In genomic region chr9:44106182-44106581, GRCm38 (mm10) we compare ENCODE assay signal across 23 mouse cellular contexts. TPM values are rescaled to one million over a fixed set of nuclear protein-coding genes. Genes with fewer than 3 reads are reported as not detected.
DNase-seq lines count a peak whose midpoint lies in the region; ATAC-seq and TF ChIP-seq lines count a peak whose summit lies in the region.
"Had no signal": no experiment of that assay in that cellular context is flagged by ENCODE, and none has a peak within 500 bp of the region (broad histone marks: within the 10 kb centered on the region; RNA-seq: fewer than 3 reads in every experiment).

No protein-coding gene starts in this region.

- peak overlapping the region; percentile 68 for H3K27ac ChIP-seq in heart, postnatal 0 days (ENCODE audit: low read depth)
- H3K27ac ChIP-seq in layer of hippocampus, adult 2 months, result peak overlapping the region; percentile 83; the same call in 1 of the 2 replicates
- 0 out of 2 replicates have a peak overlapping the region, but pooled peaks have one; percentile 87 for H3K27ac ChIP-seq in embryonic facial prominence, embryonic 13.5 days
- no peak overlapping the region; the same call in 1 of the 2 replicates for H3K27ac ChIP-seq in liver, embryonic 12.5 days

- no peaks in the 10 kb centered on the region for H3K27me3 ChIP-seq in heart, postnatal 0 days (ENCODE audit: control insufficient read depth, insufficient read depth, low read length)
- H3K27me3 ChIP-seq in embryonic facial prominence, embryonic 13.5 days, result no peaks in the 10 kb centered on the region
- H3K27me3 ChIP-seq in liver, embryonic 12.5 days (replicated peaks), result no peaks in the 10 kb centered on the region
- H3K27me3 ChIP-seq: heart, embryonic 15.5 days; midbrain, embryonic 15.5 days had no signal

- no peaks in the 10 kb centered on the region; the same call in 1 of the 2 replicates for H3K36me3 ChIP-seq in heart, postnatal 0 days (replicated peaks; ENCODE audit: control insufficient read depth, insufficient read depth, low read length)
- peaks cover 47% of the 10 kb centered on the region for H3K36me3 ChIP-seq in embryonic facial prominence, embryonic 13.5 days
- peaks cover 67% of the 10 kb centered on the region for H3K36me3 ChIP-seq in liver, embryonic 12.5 days
- H3K36me3 ChIP-seq: heart, embryonic 15.5 days; midbrain, embryonic 15.5 days had no signal

- H3K4me1 ChIP-seq in heart, postnatal 0 days (ENCODE audit: control insufficient read depth, insufficient read depth), result peaks cover 32% of the 10 kb centered on the region
- peaks cover 51% of the 10 kb centered on the region for H3K4me1 ChIP-seq in embryonic facial prominence, embryonic 13.5 days
- H3K4me1 ChIP-seq in liver, embryonic 12.5 days, result peaks cover 48% of the 10 kb centered on the region

- H3K4me2 ChIP-seq in heart, postnatal 0 days (ENCODE audit: low read depth, low read length), result no peak overlapping the region
- no peak overlapping the region for H3K4me2 ChIP-seq in embryonic facial prominence, embryonic 13.5 days
- H3K4me2 ChIP-seq in liver, embryonic 12.5 days, result no peak overlapping the region
- H3K4me2 ChIP-seq: liver, embryonic 11.5 days; midbrain, embryonic 15.5 days had no signal

- ATAC-seq in cerebellum, adult (ENCODE audit: insufficient number of reproducible peaks, low FRiP score, low TSS enrichment), result no peak
- no peak for ATAC-seq in heart, postnatal 0 days (ENCODE audit: insufficient read depth, low read depth)
- no peak for ATAC-seq in embryonic facial prominence, embryonic 13.5 days (ENCODE audit: insufficient number of reproducible peaks, insufficient read depth, low FRiP score, low TSS enrichment, low read depth)
- ATAC-seq in liver, embryonic 12.5 days, result no peak
- ATAC-seq: midbrain, embryonic 15.5 days had no signal

- intact Hi-C loops in heart, postnatal 25 days (cut with DNase I), result loop anchor here (5.0 kb wide), 2 partner anchors 34 to 119 kb away; no protein-coding TSS in a partner anchor

- no peak for TF ChIP-seq CTCF in heart, postnatal 0 days (IDR thresholded peaks at IDR 0.05; ENCODE audit: low read depth)
- no peak for TF ChIP-seq CTCF in layer of hippocampus, adult 2 months (conservative IDR thresholded peaks at IDR 0.05)

- H3K9me3 ChIP-seq in heart, postnatal 0 days (replicated peaks; ENCODE audit: control insufficient read depth, low read length), result no peaks in the 10 kb centered on the region
- no peaks in the 10 kb centered on the region for H3K9me3 ChIP-seq in embryonic facial prominence, embryonic 13.5 days
- no peaks in the 10 kb centered on the region for H3K9me3 ChIP-seq in liver, embryonic 12.5 days (replicated peaks)
- H3K9me3 ChIP-seq: G1E; heart, embryonic 15.5 days; midbrain, embryonic 15.5 days had no signal

- DNase-seq in cerebellum, postnatal 10 days, result peak; percentile 46 to 66
- no peak for DNase-seq in heart, postnatal 0 days (ENCODE audit: low spot score)
- DNase-seq in heart, postnatal 25 days (ENCODE audit: low spot score), result no peak
- DNase-seq in layer of hippocampus, adult 2 months (ENCODE audit: low spot score in 2 of 2), result no peak
- DNase-seq in layer of hippocampus, postnatal 36 days, result no peak
- DNase-seq: adrenal gland, postnatal 10 days; kidney, adult 8-10 months; kidney, postnatal 36 days; layer of hippocampus, adult 9-11 months had no signal

- no peak overlapping the region for H3K9ac ChIP-seq in heart, postnatal 0 days (replicated peaks; ENCODE audit: low read depth, low read length)
- H3K9ac ChIP-seq in embryonic facial prominence, embryonic 13.5 days, result no peak overlapping the region
- no peak overlapping the region for H3K9ac ChIP-seq in liver, embryonic 12.5 days
- H3K9ac ChIP-seq: heart, embryonic 15.5 days; midbrain, embryonic 15.5 days had no signal

- no peak overlapping the region for H3K4me3 ChIP-seq in heart, postnatal 0 days (ENCODE audit: low read depth, low read length)
- H3K4me3 ChIP-seq in layer of hippocampus, adult 2 months, result no peak overlapping the region
- H3K4me3 ChIP-seq in embryonic facial prominence, embryonic 13.5 days, result no peak overlapping the region
- H3K4me3 ChIP-seq in liver, embryonic 12.5 days, result no peak overlapping the region
- H3K4me3 ChIP-seq: heart, embryonic 15.5 days; midbrain, embryonic 15.5 days; myocyte had no signal

- TF ChIP-seq EP300 in heart, postnatal 0 days (IDR thresholded peaks at IDR 0.05; ENCODE audit: low read depth), result no peak

- WGBS in heart, postnatal 0 days, result 92% methylated on average over 7 of the region's 7 CpGs
- 91% methylated on average over 7 of the region's 7 CpGs for WGBS in embryonic facial prominence, embryonic 13.5 days
- WGBS in liver, embryonic 12.5 days (ENCODE audit: insufficient replicate concordance), result 94% methylated on average over 7 of the region's 7 CpGs

RNA-seq across cellular contexts. Expression of gene C1qtnf5, which starts 0.9 kb away (rescaled TPM):
- total RNA-seq in heart, postnatal 0 days (2014; rRNA removed; ENCODE audit: low replicate concordance), result 9.0 TPM in 2 replicates
- polyA plus RNA-seq in heart, postnatal 0 days (2015; fragmentation: Nextera tagmentation; extraction: Ambion mirVana), result 4.1 and 4.5 TPM in 2 replicates
- total RNA-seq in heart, postnatal 25 days (2021), result 10 to 100 TPM in 1 of 2 experiments, 1 to 10 TPM in 1; 9.7 to 10.9 TPM
- total RNA-seq in layer of hippocampus, adult 2 months (2021), result 10 to 100 TPM; 12.3 to 14.4 TPM
- 10 to 100 TPM; 17.0 to 17.6 TPM for total RNA-seq in layer of hippocampus, postnatal 36 days (2021)
- polyA plus RNA-seq in embryonic facial prominence, embryonic 13.5 days (2015; fragmentation: Nextera tagmentation; extraction: Ambion mirVana), result 1.5 and 2.8 TPM in 2 replicates
- 0.23 and 0.28 TPM in 2 replicates for polyA plus RNA-seq in liver, embryonic 12.5 days (2016; fragmentation: Nextera tagmentation; extraction: Ambion mirVana)
- total RNA-seq: G1E had no signal
- polyA plus RNA-seq: activated CD4-positive, CD25-positive, alpha-beta regulatory T cell, adult 4 months had no signal

RNA-seq across cellular contexts. Expression of gene Mfrp, which starts 4.7 kb away (rescaled TPM):
- not detected in 2 replicates for total RNA-seq in heart, postnatal 0 days (2014; rRNA removed; ENCODE audit: low replicate concordance)
- polyA plus RNA-seq in heart, postnatal 0 days (2015; fragmentation: Nextera tagmentation; extraction: Ambion mirVana), result not detected in 2 replicates
- not detected for total RNA-seq in heart, postnatal 25 days (2021)
- total RNA-seq in layer of hippocampus, adult 2 months (2021), result 1 to 10 TPM in 1 of 2 experiments, not detected in 1; 1.3 TPM
- total RNA-seq in layer of hippocampus, postnatal 36 days (2021), result 1 to 10 TPM in 1 of 2 experiments, under 1 TPM in 1; 0.17 to 2.5 TPM
- polyA plus RNA-seq in embryonic facial prominence, embryonic 13.5 days (2015; fragmentation: Nextera tagmentation; extraction: Ambion mirVana), result 0.21 and 0.39 TPM in 2 replicates
- 0.11 TPM in 1 of 2 replicates, not detected in the other for polyA plus RNA-seq in liver, embryonic 12.5 days (2016; fragmentation: Nextera tagmentation; extraction: Ambion mirVana)
- total RNA-seq: G1E; gastrocnemius, postnatal 4 days; megakaryocyte, adult 5-6 weeks had no signal
- polyA plus RNA-seq: activated CD4-positive, CD25-positive, alpha-beta regulatory T cell, adult 4 months; forebrain, embryonic 16.5 days; G1E; heart, embryonic 15.5 days; thymus, postnatal 0 days had no signal

RNA-seq across cellular contexts. Expression of gene Gm49380, which starts 7.1 kb away (rescaled TPM):
- not detected in 2 replicates for total RNA-seq in heart, postnatal 0 days (2014; rRNA removed; ENCODE audit: low replicate concordance)
- polyA plus RNA-seq in heart, postnatal 0 days (2015; fragmentation: Nextera tagmentation; extraction: Ambion mirVana), result 0.10 TPM in 1 of 2 replicates, not detected in the other
- total RNA-seq in heart, postnatal 25 days (2021), result under 1 TPM in 1 of 2 experiments, not detected in 1; 0.11 TPM
- total RNA-seq in layer of hippocampus, adult 2 months (2021), result under 1 TPM; 0.27 to 0.38 TPM
- under 1 TPM; 0.35 to 0.61 TPM for total RNA-seq in layer of hippocampus, postnatal 36 days (2021)
- 0.30 and 0.48 TPM in 2 replicates for polyA plus RNA-seq in embryonic facial prominence, embryonic 13.5 days (2015; fragmentation: Nextera tagmentation; extraction: Ambion mirVana)
- polyA plus RNA-seq in liver, embryonic 12.5 days (2016; fragmentation: Nextera tagmentation; extraction: Ambion mirVana), result not detected in 2 replicates
- total RNA-seq: megakaryocyte, adult 5-6 weeks had no signal
- polyA plus RNA-seq: activated CD4-positive, CD25-positive, alpha-beta regulatory T cell, adult 4 months; G1E; limb, embryonic 11.5 days; liver, embryonic 11.5 days had no signal

RNA-seq across cellular contexts. Expression of gene Rnf26, which starts 7.1 kb away (rescaled TPM):
- 13.0 and 16.6 TPM in 2 replicates for total RNA-seq in heart, postnatal 0 days (2014; rRNA removed; ENCODE audit: low replicate concordance)
- polyA plus RNA-seq in heart, postnatal 0 days (2015; fragmentation: Nextera tagmentation; extraction: Ambion mirVana), result 13.7 and 14.1 TPM in 2 replicates
- total RNA-seq in heart, postnatal 25 days (2021), result 1 to 10 TPM; 7.7 to 8.1 TPM
- 10 to 100 TPM; 29.2 to 30.7 TPM for total RNA-seq in layer of hippocampus, adult 2 months (2021)
- total RNA-seq in layer of hippocampus, postnatal 36 days (2021), result 10 to 100 TPM; 28.4 to 28.6 TPM
- 73.3 and 80.1 TPM in 2 replicates for polyA plus RNA-seq in embryonic facial prominence, embryonic 13.5 days (2015; fragmentation: Nextera tagmentation; extraction: Ambion mirVana)
- 57.6 and 58.7 TPM in 2 replicates for polyA plus RNA-seq in liver, embryonic 12.5 days (2016; fragmentation: Nextera tagmentation; extraction: Ambion mirVana)

RNA-seq across cellular contexts. Expression of gene Mcam, which starts 28.1 kb away (rescaled TPM):
- total RNA-seq in heart, postnatal 0 days (2014; rRNA removed; ENCODE audit: low replicate concordance), result 190 and 209 TPM in 2 replicates
- 47.1 and 54.2 TPM in 2 replicates for polyA plus RNA-seq in heart, postnatal 0 days (2015; fragmentation: Nextera tagmentation; extraction: Ambion mirVana)
- 10 to 100 TPM; 38.9 to 40.4 TPM for total RNA-seq in heart, postnatal 25 days (2021)
- total RNA-seq in layer of hippocampus, adult 2 months (2021), result 10 to 100 TPM; 10.1 to 15.9 TPM
- 10 to 100 TPM; 15.6 to 18.8 TPM for total RNA-seq in layer of hippocampus, postnatal 36 days (2021)
- polyA plus RNA-seq in embryonic facial prominence, embryonic 13.5 days (2015; fragmentation: Nextera tagmentation; extraction: Ambion mirVana), result 25.6 and 28.9 TPM in 2 replicates
- 6.1 and 6.3 TPM in 2 replicates for polyA plus RNA-seq in liver, embryonic 12.5 days (2016; fragmentation: Nextera tagmentation; extraction: Ambion mirVana)
- polyA plus RNA-seq: G1E had no signal

Comparison
In these comparisons a context has a peak if more than half of its experiments do, and no peak if none do; other contexts are left out.
1. DNase-seq: peak in cerebellum, postnatal 10 days (2 of 2); none in heart, postnatal 0 days (single experiment), heart, postnatal 25 days (single experiment), layer of hippocampus, adult 2 months (0 of 2) and layer of hippocampus, postnatal 36 days (0 of 2).